Mouse (Mus musculus) adrenal gland, adult 8-10 months (tissue): ENCODE measurements at regions not wholly inside any gene's neighbourhood (a gene's known extent, or its start where the extent isn't known, plus 50 kb on each side); places are given as distances from the start of the nearest gene placed in this dataset.
"Not testable (repeated sequence)": the region's sequence is repeated elsewhere in the genome, so short reads cannot be mapped to it uniquely, and the experiment has no call there.

Experiments
- DNase-seq: peaks from one replicate; pipeline ENCODE4 v3.0.0; 2022

GRCm38 (mm10) chr4:10315144-10315543 lies 559.2 kb upstream of the 2610301B20Rik start:
- no peak for DNase-seq

- DNase-seq: no peak
Measured at GRCm38 (mm10) chr4:10315875-10316274, 558.4 kb upstream of the 2610301B20Rik start.

- DNase-seq: no peak
Measured at GRCm38 (mm10) chr4:10344147-10344546, 530.2 kb upstream of the 2610301B20Rik start.

- DNase-seq: no peak
Measured at GRCm38 (mm10) chr4:10351876-10352627, 522.2 kb upstream of the 2610301B20Rik start.

- DNase-seq: no peak
Measured at GRCm38 (mm10) chr4:10357572-10357971, 516.7 kb upstream of the 2610301B20Rik start.

- no peak for DNase-seq
Measured at GRCm38 (mm10) chr4:10389790-10390189, 484.5 kb upstream of the 2610301B20Rik start.

GRCm38 (mm10) chr4:10397249-10397648 lies 477.0 kb upstream of the 2610301B20Rik start:
- DNase-seq: no peak

- DNase-seq: no peak
Measured at GRCm38 (mm10) chr4:10398075-10398474, 476.2 kb upstream of the 2610301B20Rik start.

- DNase-seq: no peak
Measured at GRCm38 (mm10) chr4:10399649-10400048, 474.6 kb upstream of the 2610301B20Rik start.

- DNase-seq: no peak
Measured at GRCm38 (mm10) chr4:10402928-10403327, 471.4 kb upstream of the 2610301B20Rik start.

- no peak for DNase-seq
Measured at GRCm38 (mm10) chr4:10404438-10404837, 469.9 kb upstream of the 2610301B20Rik start.

- no peak for DNase-seq
Measured at GRCm38 (mm10) chr4:10405102-10405501, 469.2 kb upstream of the 2610301B20Rik start.

GRCm38 (mm10) chr4:10414274-10414673 lies 460.0 kb upstream of the 2610301B20Rik start:
- no peak for DNase-seq

- no peak for DNase-seq
Measured at GRCm38 (mm10) chr4:10421354-10421753, 452.9 kb upstream of the 2610301B20Rik start.

GRCm38 (mm10) chr4:10434438-10434837 lies 439.9 kb upstream of the 2610301B20Rik start:
- no peak for DNase-seq

GRCm38 (mm10) chr4:10439921-10440320 lies 434.4 kb upstream of the 2610301B20Rik start:
- not testable (repeated sequence) for DNase-seq

GRCm38 (mm10) chr4:10459603-10460002 lies 414.7 kb upstream of the 2610301B20Rik start:
- no peak for DNase-seq

GRCm38 (mm10) chr4:10480936-10481335 lies 393.4 kb upstream of the 2610301B20Rik start:
- DNase-seq: no peak

- DNase-seq: no peak
Measured at GRCm38 (mm10) chr4:10508163-10508821, 366.0 kb upstream of the 2610301B20Rik start.

GRCm38 (mm10) chr4:10510013-10510412 lies 364.3 kb upstream of the 2610301B20Rik start:
- no peak for DNase-seq

GRCm38 (mm10) chr4:10550711-10551305 lies 323.5 kb upstream of the 2610301B20Rik start:
- no peak for DNase-seq

- DNase-seq: no peak
Measured at GRCm38 (mm10) chr4:10553724-10554123, 320.6 kb upstream of the 2610301B20Rik start.

GRCm38 (mm10) chr4:10560078-10560477 lies 314.2 kb upstream of the 2610301B20Rik start:
- no peak for DNase-seq

GRCm38 (mm10) chr4:10604513-10604912 lies 269.8 kb upstream of the 2610301B20Rik start:
- DNase-seq: no peak
